ENCODE assay signal across 30 mouse cellular contexts in the genomic region with DNA sequence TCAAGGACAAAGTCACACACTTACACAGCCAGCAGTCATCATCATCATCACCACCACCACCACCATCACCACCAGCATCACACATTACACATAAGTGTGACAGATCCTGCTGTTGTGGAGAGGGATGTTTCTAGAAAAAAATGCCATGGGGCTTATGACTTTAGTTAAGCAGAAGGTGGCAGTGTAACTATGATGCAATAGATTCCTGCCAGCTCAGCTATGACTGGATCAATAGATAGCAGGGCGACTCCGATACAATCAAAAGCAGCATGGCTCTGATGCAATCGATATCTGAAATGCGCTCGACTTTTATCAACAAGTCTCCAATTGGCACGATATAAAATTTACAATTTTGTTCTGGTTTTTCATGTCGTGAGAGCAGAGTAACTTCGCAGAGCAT.
A peak's percentile ranks its signal among the peaks of the same experiment; 100 is the strongest.
DNase-seq lines count a peak whose midpoint lies in the region; ATAC-seq and TF ChIP-seq lines count a peak whose summit lies in the region.
"Had no signal": no experiment of that assay in that cellular context is flagged by ENCODE, and none has a peak within 500 bp of the region (broad histone marks: within the 10 kb centered on the region; RNA-seq: fewer than 3 reads in every experiment).

No protein-coding gene starts in this region.

- H3K4me3 ChIP-seq in forebrain, postnatal 0 days (ENCODE audit: low read depth, low read length) = no peak overlapping the region
- no peak overlapping the region for H3K4me3 ChIP-seq in forebrain, embryonic 13.5 days
- H3K4me3 ChIP-seq in layer of hippocampus, adult 2 months = no peak overlapping the region
- H3K4me3 ChIP-seq in MEL (ENCODE audit: control insufficient read depth in 1 of 2, insufficient read depth in 1 of 2, low read depth in 2 of 2, low read length in 2 of 2) = no peak overlapping the region
- H3K4me3 ChIP-seq: erythroblast, embryonic 14.5 days; forebrain, embryonic 12.5 days; heart, embryonic 13.5 days; hindbrain, embryonic 10.5 days; limb, embryonic 10.5 days; limb, embryonic 15.5 days; megakaryocyte, embryonic 14.5 days; midbrain, embryonic 12.5 days had no signal

- DNase-seq in forebrain, postnatal 0 days = no peak
- no peak for DNase-seq in layer of hippocampus, adult 2 months (ENCODE audit: low spot score in 2 of 2)
- DNase-seq in layer of hippocampus, adult 9-10 months (ENCODE audit: low spot score) = no peak
- DNase-seq in 416B (ENCODE audit: low read depth) = peak; percentile 7
- no peak for DNase-seq in MEL (ENCODE audit: low read depth, low spot score)
- DNase-seq in embryo, embryonic 10.5 days (ENCODE audit: low spot score) = no peak
- DNase-seq in spleen, adult 18-20 months = no peak
- DNase-seq: adrenal gland, postnatal 25 days; cerebellum, adult 18-20 months; cerebellum, postnatal 10 days; heart, postnatal 14 days; kidney, postnatal 14 days; lung, adult 18-20 months; lung, postnatal 4 days; retina, postnatal 1 day; right cerebral cortex, postnatal 25 days; thymus, adult 2 months; thymus, postnatal 36 days had no signal

- TF ChIP-seq POLR2A in MEL (IDR thresholded peaks at IDR 0.05; ENCODE audit: control insufficient read depth in 1 of 2, insufficient read depth in 1 of 2, low read depth in 1 of 2, low read length in 2 of 2, poor library complexity in 1 of 2) = no peak

- H3K9ac ChIP-seq in forebrain, postnatal 0 days = no peak overlapping the region
- no peak overlapping the region for H3K9ac ChIP-seq in forebrain, embryonic 13.5 days
- H3K9ac ChIP-seq in MEL (ENCODE audit: control insufficient read depth, low read depth, low read length, poor library complexity, severe bottlenecking) = no peak overlapping the region
- H3K9ac ChIP-seq: forebrain, embryonic 12.5 days; heart, embryonic 13.5 days; limb, embryonic 15.5 days; midbrain, embryonic 12.5 days had no signal

- no peak for TF ChIP-seq EP300 in MEL (IDR thresholded peaks at IDR 0.05; ENCODE audit: low read depth in 1 of 2, low read length in 2 of 2)

- WGBS in forebrain, postnatal 0 days = 86% methylated on average over 8 of the region's 8 CpGs
- 92% methylated on average over 8 of the region's 8 CpGs for WGBS in forebrain, embryonic 13.5 days

- no peaks in the 10 kb centered on the region for H3K36me3 ChIP-seq in forebrain, postnatal 0 days (ENCODE audit: insufficient read depth)
- H3K36me3 ChIP-seq in forebrain, embryonic 13.5 days (ENCODE audit: poor library complexity, severe bottlenecking) = no peaks in the 10 kb centered on the region
- H3K36me3 ChIP-seq in MEL (ENCODE audit: control insufficient read depth in 1 of 2, insufficient read depth in 2 of 2, low read length in 2 of 2) = no peaks in the 10 kb centered on the region
- H3K36me3 ChIP-seq: forebrain, embryonic 12.5 days; heart, embryonic 13.5 days; hindbrain, embryonic 10.5 days; limb, embryonic 10.5 days; limb, embryonic 15.5 days; midbrain, embryonic 12.5 days had no signal

- no peak overlapping the region for H3K4me2 ChIP-seq in forebrain, postnatal 0 days (ENCODE audit: low read depth)
- no peak overlapping the region for H3K4me2 ChIP-seq in forebrain, embryonic 13.5 days
- H3K4me2 ChIP-seq: forebrain, embryonic 12.5 days; heart, embryonic 13.5 days; limb, embryonic 15.5 days; midbrain, embryonic 12.5 days had no signal

- TF ChIP-seq CTCF in forebrain, postnatal 0 days (IDR thresholded peaks at IDR 0.05; ENCODE audit: low read depth) = peak; percentile 42; the same call in 1 of the 2 replicates
- peak; percentile 61 for TF ChIP-seq CTCF in layer of hippocampus, adult 2 months (conservative IDR thresholded peaks at IDR 0.05)
- no peak for TF ChIP-seq CTCF in MEL (IDR thresholded peaks at IDR 0.05 in 2 of 3, conservative IDR thresholded peaks at IDR 0.05 in 1 of 3; ENCODE audit: control insufficient read depth in 1 of 3, insufficient read depth in 1 of 3, low read depth in 2 of 3, low read length in 3 of 3, poor library complexity in 1 of 3, severe bottlenecking in 1 of 3)

- H3K9me3 ChIP-seq in forebrain, postnatal 0 days (ENCODE audit: low read length) = no peaks in the 10 kb centered on the region
- H3K9me3 ChIP-seq in forebrain, embryonic 13.5 days (replicated peaks) = no peaks in the 10 kb centered on the region
- no peaks in the 10 kb centered on the region for H3K9me3 ChIP-seq in MEL (replicated peaks; ENCODE audit: insufficient read depth, low read length)
- H3K9me3 ChIP-seq: forebrain, embryonic 12.5 days; heart, embryonic 13.5 days; hindbrain, embryonic 10.5 days; limb, embryonic 10.5 days; limb, embryonic 15.5 days; megakaryocyte, embryonic 14.5 days; midbrain, embryonic 12.5 days had no signal

- ATAC-seq in forebrain, postnatal 0 days = peak; percentile 36; the same call in 1 of the 2 replicates
- no peak for ATAC-seq in forebrain, embryonic 13.5 days
- ATAC-seq: hindbrain, embryonic 16.5 days; intestine, embryonic 16.5 days; lung, postnatal 0 days had no signal

- H3K27me3 ChIP-seq in forebrain, postnatal 0 days (ENCODE audit: insufficient read depth, low read length) = no peaks in the 10 kb centered on the region
- no peaks in the 10 kb centered on the region for H3K27me3 ChIP-seq in forebrain, embryonic 13.5 days
- no peaks in the 10 kb centered on the region for H3K27me3 ChIP-seq in MEL (ENCODE audit: control insufficient read depth in 1 of 2, insufficient read depth in 2 of 2, low read length in 2 of 2)
- H3K27me3 ChIP-seq: forebrain, embryonic 12.5 days; heart, embryonic 13.5 days; limb, embryonic 15.5 days; megakaryocyte, embryonic 14.5 days; midbrain, embryonic 12.5 days had no signal

- TF ChIP-seq RAD21 in MEL (IDR thresholded peaks at IDR 0.05; ENCODE audit: low read depth, low read length) = peak; percentile 0; the same call in 1 of the 2 replicates

- H3K27ac ChIP-seq in forebrain, postnatal 0 days (ENCODE audit: low read depth, low read length) = no peak overlapping the region
- H3K27ac ChIP-seq in forebrain, embryonic 13.5 days = no peak overlapping the region
- H3K27ac ChIP-seq in layer of hippocampus, adult 2 months = no peak overlapping the region
- H3K27ac ChIP-seq in MEL (ENCODE audit: control insufficient read depth, low read depth, low read length) = no peak overlapping the region
- H3K27ac ChIP-seq: forebrain, embryonic 12.5 days; heart, embryonic 13.5 days; hindbrain, embryonic 10.5 days; limb, embryonic 10.5 days; limb, embryonic 15.5 days; midbrain, embryonic 12.5 days had no signal

- no peaks in the 10 kb centered on the region for H3K4me1 ChIP-seq in forebrain, postnatal 0 days (ENCODE audit: insufficient read depth)
- no peaks in the 10 kb centered on the region for H3K4me1 ChIP-seq in forebrain, embryonic 13.5 days
- H3K4me1 ChIP-seq in MEL (ENCODE audit: control insufficient read depth in 1 of 2, insufficient read depth in 2 of 2, low read length in 2 of 2) = no peaks in the 10 kb centered on the region
- H3K4me1 ChIP-seq: forebrain, embryonic 12.5 days; heart, embryonic 13.5 days; hindbrain, embryonic 10.5 days; limb, embryonic 10.5 days; midbrain, embryonic 12.5 days had no signal

- no peaks in the 10 kb centered on the region for H3K79me2 ChIP-seq in MEL (ENCODE audit: control insufficient read depth, insufficient read depth, low read length, poor library complexity)

TF ChIP-seq in MEL, 35 proteins besides CTCF, POLR2A, EP300 and RAD21:
- TF ChIP-seq POLR2AphosphoS2 (IDR thresholded peaks at IDR 0.05; ENCODE audit: low read length) (no peak), HCFC1 (IDR thresholded peaks at IDR 0.05; ENCODE audit: low read depth, low read length) (no peak), ETS1 (IDR thresholded peaks at IDR 0.05; ENCODE audit: low read depth, low read length) (no peak), RCOR1 (IDR thresholded peaks at IDR 0.05; ENCODE audit: low read depth, low read length) (no peak), MAFK (IDR thresholded peaks at IDR 0.05; ENCODE audit: borderline replicate concordance, low read depth, low read length) (no peak), ZMIZ1 (IDR thresholded peaks at IDR 0.05; ENCODE audit: low read depth, low read length) (no peak), NELFE (IDR thresholded peaks at IDR 0.05; ENCODE audit: low read depth, low read length) (no peak), TCF12 (IDR thresholded peaks at IDR 0.05; ENCODE audit: low read depth, low read length) (no peak), GABPA (IDR thresholded peaks at IDR 0.05; ENCODE audit: low read depth, low read length) (no peak), ZKSCAN1 (IDR thresholded peaks at IDR 0.05; ENCODE audit: low read depth, low read length) (no peak), SMC3 (IDR thresholded peaks at IDR 0.05; ENCODE audit: low read depth, low read length) (no peak), USF2 (IDR thresholded peaks at IDR 0.05; ENCODE audit: borderline replicate concordance in 1 of 2, insufficient read depth in 1 of 2, low read depth in 1 of 2, low read length in 2 of 2) (no peak), POLR2AphosphoS5 (IDR thresholded peaks at IDR 0.05; ENCODE audit: borderline replicate concordance, low read depth, low read length) (no peak), MYC (IDR thresholded peaks at IDR 0.05; ENCODE audit: low read depth, low read length) (no peak), MAZ (IDR thresholded peaks at IDR 0.05; ENCODE audit: low read depth, low read length) (no peak), MYB (IDR thresholded peaks at IDR 0.05; ENCODE audit: low read depth, low read length) (no peak)

Comparison
In these comparisons a context has a peak if more than half of its experiments do, and no peak if none do; other contexts are left out.
1. CTCF ChIP-seq: peak in forebrain, postnatal 0 days (single experiment) and layer of hippocampus, adult 2 months (single experiment); none in MEL (0 of 3).